Mouse (Mus musculus) right cerebral cortex, postnatal 10 days (tissue): ENCODE data around the gene Gm4907.
"Not testable (repeated sequence)": the region's sequence is repeated elsewhere in the genome, so short reads cannot be mapped to it uniquely, and the experiment has no call there.

Experiments used
- DNase-seq, 2 experiments: peaks; one replicate each; pipeline ENCODE4 v3.0.0; 2021; ENCODE audit warnings: low spot score in 2 of 2

Gm4907 gene

GRCm38 (mm10) chrX:23882253-23882652 is at the start of gene Gm4907:
TSS of gene Gm4907 (plus strand) at chrX:23882553.
- not testable (repeated sequence) for DNase-seq

- not testable (repeated sequence) for DNase-seq
Measured at GRCm38 (mm10) chrX:23833784-23834183, 48.6 kb upstream of the Gm4907 start.

- no peak for DNase-seq
Measured at GRCm38 (mm10) chrX:23840921-23841320, 41.4 kb upstream of the Gm4907 start.

DNA sequence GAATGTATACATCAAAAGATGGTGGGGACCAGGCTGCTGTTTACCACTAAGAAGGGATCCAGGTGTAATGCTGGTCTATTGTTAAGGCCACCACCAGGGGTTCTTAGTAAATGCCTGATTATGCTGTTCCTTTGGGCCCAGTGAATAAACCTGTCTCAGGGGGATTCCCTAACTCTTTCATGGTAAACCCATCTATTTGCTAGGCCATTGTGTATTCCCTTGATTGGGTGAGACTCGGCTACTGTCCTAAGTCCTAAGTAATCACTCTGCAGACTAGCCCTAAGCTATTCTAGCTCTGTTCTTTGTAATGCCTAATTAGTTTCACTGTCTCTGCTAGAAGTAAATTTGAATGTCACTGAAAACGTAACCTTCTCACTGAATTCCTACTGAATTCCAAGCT is 71.8 kb downstream of the Gm4907 start:
- no peak for DNase-seq
